Mouse (Mus musculus): ENCODE measurements around the gene Fubp1.

Fubp1 gene

GRCm38 (mm10) chr3:152235238-152235637, 25.0 kb downstream of the Fubp1 start:
- DNase-seq (ENCODE audit: low read depth) = no peak

DNA sequence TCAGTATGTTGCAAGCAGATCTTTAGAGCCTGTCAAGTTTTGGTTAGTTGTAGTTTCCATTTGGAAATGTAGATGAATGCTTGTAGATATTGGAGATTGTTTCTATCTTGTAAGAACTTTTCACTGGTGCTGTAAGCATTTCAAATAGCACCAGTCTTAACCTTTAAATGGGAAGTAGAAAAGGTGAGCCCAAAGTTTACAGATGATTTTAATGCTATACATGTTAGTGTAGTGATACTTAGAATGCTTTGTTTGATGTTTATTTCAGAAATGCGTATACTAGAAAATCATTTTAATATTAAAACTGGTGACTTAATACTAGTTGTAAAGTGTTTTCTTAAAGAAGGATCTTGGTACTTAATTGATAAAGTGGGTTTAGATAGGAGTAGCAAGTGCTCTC, 25.6 kb downstream of the Fubp1 start:
- DNase-seq (ENCODE audit: low read depth) = no peak

DNA sequence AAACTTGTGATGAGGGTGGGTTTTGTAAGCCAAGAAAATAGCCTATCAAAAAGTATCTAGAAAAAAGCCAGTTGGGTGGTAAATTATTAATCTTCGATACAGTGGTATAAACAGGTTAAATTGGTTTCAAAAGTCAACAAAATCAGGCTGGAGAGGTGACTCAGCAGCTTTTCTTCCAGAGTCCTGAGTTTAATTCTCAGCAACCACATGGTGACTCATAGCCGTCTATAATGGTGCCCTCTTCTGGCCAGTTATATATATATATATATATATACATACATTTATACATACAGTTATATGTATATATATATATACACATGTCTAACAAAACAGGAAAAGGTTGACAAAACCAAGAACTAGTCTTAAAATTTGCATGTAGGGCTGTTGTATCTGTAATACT, 28.6 kb downstream of the Fubp1 start:
- peak; percentile 36 for DNase-seq (ENCODE audit: low read depth)

- DNase-seq (ENCODE audit: low read depth) = no peak
Measured at GRCm38 (mm10) chr3:152239592-152239991, 29.4 kb downstream of the Fubp1 start.

DNA sequence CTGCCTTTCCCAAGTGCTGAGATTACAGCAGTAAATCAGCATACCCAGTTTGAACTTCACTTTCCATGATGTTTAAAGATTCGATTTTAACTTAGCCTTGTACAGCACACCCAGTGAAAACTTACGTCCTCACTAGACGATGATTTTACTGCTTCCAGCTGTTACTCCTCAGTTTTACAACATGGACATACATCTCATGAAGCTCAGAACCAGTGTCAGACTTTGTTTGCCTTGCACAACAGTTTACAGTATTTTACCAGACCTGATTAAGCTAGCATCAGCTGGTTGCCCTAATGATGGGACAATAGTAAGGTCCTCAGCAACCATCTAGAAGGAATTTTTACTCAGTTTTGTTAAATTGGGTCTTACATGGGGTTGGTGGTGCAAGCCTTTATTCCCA, 30.9 kb downstream of the Fubp1 start:
- DNase-seq (ENCODE audit: low read depth) = no peak

DNA sequence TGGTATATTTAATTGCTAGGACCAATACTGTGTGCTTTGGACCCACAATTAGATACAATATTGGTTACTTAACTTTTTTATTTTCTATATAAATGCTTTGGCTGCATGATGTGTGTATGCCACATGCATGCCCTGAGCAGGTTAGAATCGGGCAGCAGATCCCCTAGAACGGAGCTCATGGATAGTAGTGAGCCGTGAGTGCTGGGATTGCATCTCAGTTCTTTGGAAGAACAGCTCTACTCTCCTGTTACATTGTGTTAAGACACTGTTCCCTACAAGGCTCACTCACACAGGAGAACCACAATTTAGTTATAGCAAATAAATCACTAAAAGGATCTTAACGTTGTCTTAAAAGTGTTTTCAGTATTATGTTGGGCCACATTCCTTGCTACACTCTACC, 33.1 kb downstream of the Fubp1 start:
- no peak for DNase-seq (ENCODE audit: low read depth)

DNA sequence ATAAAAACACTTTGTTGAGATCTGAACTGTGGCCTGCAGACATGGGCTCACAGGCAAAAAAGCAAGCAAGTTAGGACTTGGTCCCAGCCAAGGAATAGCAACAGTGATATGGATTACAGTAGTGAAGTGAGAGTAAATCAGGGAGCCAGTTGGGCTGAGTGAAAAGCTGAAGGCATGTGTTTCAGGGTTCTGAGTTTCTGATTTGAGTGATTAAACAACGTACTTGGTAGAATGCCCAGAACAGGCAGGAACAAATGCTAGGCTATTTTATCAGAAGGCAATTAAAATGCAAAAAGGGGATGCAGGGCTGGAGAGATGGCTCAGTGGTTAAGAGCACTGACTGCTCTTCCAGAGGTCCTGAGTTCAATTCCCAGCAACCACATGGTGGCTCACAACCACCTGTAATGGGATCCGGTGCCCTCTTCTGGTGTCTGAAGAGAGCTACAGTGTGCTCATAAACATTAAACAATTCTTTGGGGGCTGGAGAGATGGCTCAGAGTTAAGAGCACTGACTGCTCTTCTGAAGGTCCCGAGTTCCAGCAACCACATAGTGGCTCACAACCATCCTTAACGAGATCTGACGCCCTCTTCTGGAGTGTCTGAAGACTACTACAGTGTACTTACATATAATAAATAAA, 35.2 kb downstream of the Fubp1 start:
- DNase-seq (ENCODE audit: low read depth) = no peak

DNA sequence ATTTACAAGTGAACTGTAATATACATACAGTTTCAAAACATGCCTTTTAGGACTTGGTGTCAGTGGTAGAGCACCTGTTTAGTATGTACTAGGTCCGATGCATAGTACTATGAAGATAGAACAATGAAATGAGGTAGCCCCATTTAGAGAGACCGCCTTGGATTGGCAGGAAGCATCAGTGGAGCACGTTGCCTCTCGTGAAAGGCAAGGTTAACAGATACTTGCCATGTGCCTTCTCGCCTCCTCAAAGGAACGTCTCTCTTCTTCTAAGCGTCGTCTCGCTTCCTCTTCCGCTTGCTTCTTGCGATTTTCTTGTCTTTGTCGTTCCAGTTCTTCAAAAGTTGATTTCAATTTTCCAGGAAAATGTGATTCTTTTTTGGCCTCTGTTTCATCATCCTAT, 37.5 kb downstream of the Fubp1 start:
- no peak for DNase-seq (ENCODE audit: low read depth)

DNA sequence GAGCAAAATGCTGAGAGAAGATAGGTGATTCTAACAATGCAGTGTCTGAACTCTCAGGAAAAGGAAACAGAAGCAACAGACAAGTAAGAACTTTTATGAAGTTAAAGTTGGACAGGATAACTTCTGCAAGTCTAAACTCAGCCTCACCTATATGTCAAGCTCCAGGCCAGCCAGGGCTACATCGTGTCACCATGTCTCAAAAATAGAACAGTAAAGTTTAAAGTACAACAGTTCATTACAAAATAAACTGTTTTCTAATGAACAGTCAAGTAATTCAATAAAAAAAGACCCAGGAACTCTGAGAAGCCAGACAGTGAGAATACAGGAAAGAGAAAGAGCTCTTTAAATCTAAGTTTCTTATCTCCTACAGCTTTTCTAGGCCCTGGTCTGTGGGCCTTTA, 40.3 kb downstream of the Fubp1 start:
- DNase-seq (ENCODE audit: low read depth) = no peak

GRCm38 (mm10) chr3:152257528-152257927, 47.3 kb downstream of the Fubp1 start:
- no peak for DNase-seq (ENCODE audit: low read depth)

- peak; percentile 78 for DNase-seq (ENCODE audit: low read depth)
Measured at GRCm38 (mm10) chr3:152259409-152259808, 49.2 kb downstream of the Fubp1 start.

GRCm38 (mm10) chr3:152260362-152260761, 50.1 kb downstream of the Fubp1 start:
- no peak for DNase-seq (ENCODE audit: low read depth)

DNA sequence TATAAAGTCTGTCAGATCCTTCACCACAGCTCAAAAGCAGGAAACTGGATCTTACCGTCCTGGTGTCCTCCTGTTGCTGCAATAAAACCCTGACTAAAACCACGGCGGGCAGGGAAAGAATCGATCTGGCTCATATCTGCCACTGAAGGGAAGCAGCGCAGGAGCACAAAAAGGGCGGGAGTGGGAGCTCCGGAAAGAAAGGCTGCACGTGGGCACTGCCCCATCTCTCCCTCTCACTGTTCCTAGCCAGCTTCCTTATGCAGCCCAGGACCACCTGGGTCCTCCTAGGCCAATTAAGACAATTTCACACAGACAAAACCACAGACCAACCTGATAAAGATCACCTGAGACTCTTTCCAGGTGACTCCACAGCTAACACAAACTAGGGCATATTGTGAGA, 51.2 kb downstream of the Fubp1 start:
- no peak for DNase-seq (ENCODE audit: low read depth)

GRCm38 (mm10) chr3:152261948-152262347, 51.7 kb downstream of the Fubp1 start:
- DNase-seq (ENCODE audit: low read depth) = no peak

DNA sequence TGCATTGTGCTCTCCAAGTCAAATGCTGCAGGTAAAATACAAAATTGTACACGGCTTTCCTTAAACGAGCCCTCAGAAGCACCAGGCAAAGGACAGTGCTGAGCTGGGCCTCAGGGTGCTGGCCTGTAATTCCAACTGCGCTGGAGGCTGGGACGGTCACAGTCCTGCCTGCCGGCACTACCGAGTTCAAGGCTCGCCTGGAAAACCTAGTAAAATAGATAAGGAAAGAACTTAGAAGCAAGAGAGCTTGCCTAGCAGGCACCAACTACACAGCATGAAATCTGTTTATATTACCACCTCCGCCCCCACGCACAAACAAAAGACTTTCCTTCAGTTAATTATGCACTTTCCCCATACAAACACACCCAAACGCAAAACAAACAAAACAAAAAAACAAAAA, 54.2 kb downstream of the Fubp1 start:
- DNase-seq (ENCODE audit: low read depth) = no peak

DNA sequence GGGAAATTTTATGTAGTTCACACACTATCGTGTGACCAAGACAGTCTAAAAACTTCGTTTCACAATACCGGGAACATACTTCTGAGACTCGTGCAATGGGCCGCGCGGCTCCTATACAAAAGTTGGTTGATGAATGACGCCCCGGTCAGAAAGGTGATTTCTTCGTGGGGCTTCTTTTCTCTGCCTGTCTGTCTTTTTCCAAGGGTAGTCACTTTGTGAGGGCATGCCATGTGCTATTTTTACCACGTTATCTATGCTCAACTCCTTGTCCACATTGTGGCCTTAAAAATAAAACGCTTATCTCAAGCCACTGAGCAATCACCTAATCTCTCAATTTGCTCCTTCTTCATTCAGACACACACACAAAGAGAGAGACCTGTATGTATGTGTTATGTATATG, 54.6 kb downstream of the Fubp1 start:
- no peak for DNase-seq (ENCODE audit: low read depth)

DNA sequence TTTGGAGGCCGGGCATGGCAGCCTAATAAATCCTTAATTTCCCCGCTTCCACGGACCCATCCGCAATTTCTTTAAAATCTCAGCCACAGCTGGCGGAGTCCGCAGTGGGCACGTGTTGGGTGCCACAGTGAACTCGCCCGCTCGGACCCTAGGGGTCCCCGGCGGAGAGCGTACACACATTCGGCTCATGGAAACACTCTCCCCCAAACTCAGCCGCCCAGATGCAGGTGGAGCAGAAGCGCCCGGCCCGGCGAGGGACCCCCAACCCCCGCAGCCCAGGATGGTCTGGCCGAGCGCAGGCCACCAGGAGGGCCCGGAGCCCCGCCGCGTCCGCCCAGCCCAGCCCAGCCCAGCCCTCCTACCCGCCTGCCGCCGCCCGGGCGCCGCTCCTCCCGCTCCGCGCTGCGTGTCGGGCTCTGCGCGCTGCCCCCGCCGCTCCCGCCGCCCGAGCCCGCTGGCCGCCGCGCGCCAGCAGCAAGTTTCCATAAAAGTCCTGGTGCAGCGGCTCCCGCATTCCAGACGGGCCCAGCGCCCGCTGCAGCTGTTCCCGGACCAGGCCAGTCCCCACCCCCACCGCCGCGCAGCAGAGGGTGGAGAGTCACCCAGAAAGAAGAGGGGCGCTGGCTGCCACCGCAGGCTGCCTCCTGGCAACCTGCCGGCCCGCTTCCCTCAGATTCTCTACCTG, 55.3 kb downstream of the Fubp1 start:
- no peak for DNase-seq (ENCODE audit: low read depth)

GRCm38 (mm10) chr3:152266036-152266421, 55.8 kb downstream of the Fubp1 start, which contains the start of gene Nexn:
Gene Nexn, minus strand, starts transcription at chr3:152266350.
- DNase-seq (ENCODE audit: low read depth) = no peak

DNA sequence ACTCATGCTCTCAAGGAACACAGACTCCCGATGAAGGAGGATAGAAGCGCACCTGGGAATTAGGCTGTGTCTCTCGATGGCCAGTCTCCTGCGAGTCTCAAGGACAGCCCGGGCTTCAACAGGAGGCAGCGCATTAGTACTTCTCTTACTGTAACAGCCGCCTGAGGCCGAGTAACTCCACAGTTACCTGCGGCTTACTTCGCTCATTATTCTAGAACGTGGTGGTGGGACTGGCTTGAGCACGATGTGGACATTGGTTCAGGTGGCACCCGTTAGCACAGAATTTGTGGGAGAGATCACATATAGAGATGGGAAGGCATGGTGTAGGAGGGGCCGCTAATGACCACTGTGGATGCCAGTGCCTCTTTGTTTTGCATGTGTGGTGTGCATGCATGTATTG, 57.9 kb downstream of the Fubp1 start:
- DNase-seq (ENCODE audit: low read depth) = no peak

GRCm38 (mm10) chr3:152271071-152271710, 61.0 kb downstream of the Fubp1 start:
- no peak for DNase-seq (ENCODE audit: low read depth)

DNA sequence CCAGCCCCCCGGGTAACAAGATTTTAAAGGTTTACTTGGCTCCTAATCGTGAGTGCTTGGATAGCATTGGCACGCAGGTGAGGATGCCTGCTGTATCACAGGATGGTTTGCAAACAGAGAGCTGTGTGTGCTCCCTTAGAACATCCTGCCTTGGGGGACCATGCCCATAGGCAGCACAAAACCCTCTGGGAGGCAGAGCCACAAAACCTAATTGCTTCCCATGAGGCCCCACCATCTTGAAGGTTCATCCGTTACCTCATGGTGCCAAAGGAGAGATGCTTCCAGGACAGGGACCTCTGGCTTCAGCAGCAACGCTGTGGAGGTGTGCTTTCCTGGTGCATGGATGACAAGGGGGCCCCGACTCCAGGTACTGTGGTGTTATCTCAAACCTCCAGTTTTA, 61.7 kb downstream of the Fubp1 start:
- DNase-seq (ENCODE audit: low read depth) = no peak

- DNase-seq (ENCODE audit: low read depth) = no peak
Measured at GRCm38 (mm10) chr3:152272974-152273685, 62.9 kb downstream of the Fubp1 start.

DNA sequence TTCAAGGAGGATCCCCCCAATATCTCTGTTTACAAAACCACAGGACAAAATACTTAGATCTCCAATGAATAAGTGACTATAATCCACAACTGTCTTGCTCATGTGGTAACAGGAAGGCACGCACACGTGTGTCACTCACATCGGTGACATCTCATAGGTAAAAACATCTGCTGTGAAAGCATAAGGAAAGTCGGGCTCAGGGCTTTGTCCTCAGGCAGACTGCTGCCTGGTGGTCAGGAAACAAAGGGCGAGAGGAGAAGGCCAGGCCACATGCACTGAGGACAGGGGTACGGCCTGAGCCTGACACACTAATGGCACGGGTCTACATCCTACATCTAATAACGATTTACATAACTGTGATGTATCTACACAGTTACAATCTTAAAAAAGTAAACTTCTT, 64.8 kb downstream of the Fubp1 start:
- DNase-seq (ENCODE audit: low read depth) = no peak

Measured in c-Kit-positive CD71-negative TER-119-negative erythroid progenitor cells, embryonic 14.5 days (primary cell).